Mouse (Mus musculus): ENCODE measurements around the gene Duxbl1. TPM values are rescaled to one million over a fixed set of nuclear protein-coding genes. Genes with fewer than 3 reads are reported as not detected.
"Not testable (repeated sequence)": the region's sequence is repeated elsewhere in the genome, so short reads cannot be mapped to it uniquely, and the experiment has no call there.

The Duxbl1 gene
- 1.7 and 2.4 TPM in 2 replicates for polyA plus RNA-seq (2012; rRNA removed)

DNA sequence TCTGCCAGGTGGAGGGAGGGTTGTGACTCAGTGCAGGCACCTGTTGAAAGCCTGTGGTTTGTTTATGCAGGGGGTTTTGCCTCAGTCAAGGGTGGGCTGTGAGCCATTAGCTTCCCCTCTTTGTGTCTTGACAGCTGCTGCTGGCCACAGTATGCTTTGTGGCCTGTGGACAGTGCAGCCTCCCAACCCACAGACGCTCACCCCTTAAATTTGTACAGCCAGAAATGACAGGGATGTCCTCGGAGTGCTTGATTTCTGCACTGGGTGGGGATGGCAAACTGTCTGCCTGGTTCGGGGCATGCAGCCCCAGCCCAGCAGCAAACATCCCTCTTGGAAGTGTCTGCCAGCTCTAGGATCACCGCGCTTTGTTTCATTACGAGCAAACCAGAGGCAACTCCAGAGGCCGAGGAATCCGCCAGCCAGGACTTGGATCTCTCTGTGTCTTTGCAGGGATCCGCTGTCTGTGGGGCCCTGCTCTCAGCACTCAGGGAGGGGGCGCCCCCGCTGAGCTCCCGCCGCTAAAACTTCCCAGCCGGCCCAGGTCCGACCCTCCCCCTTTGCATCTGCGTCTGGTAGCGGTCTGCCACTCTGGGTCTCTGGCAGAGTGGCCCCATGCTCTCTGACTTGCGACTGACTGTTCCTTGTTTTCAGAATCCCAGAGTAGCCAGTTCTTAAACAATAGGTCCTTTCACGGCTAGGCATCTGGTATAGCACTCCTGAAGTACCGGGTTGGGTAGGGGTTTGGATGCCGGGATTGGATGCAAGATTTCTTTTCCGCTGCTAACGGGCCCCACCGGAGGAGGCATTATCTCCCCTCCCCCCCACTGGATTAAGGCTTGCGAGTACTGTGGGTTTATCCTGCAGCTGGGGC is at the start of gene Duxbl1:
Duxbl1 (plus strand) TSS at position 207 of the 871 bp plus-strand sequence.
- DNase-seq (ENCODE audit: low spot score) = not testable (repeated sequence)

GRCm38 (mm10) chr14:25936867-25937630 is 41.3 kb upstream of the Duxbl1 start:
- not testable (repeated sequence) for DNase-seq (ENCODE audit: low spot score)

GRCm38 (mm10) chr14:25938004-25938403 is 40.4 kb upstream of the Duxbl1 start, which contains the start of gene Cphx1:
TSS of gene Cphx1 (plus strand) at chr14:25938304.
- DNase-seq (ENCODE audit: low spot score) = not testable (repeated sequence)

DNA sequence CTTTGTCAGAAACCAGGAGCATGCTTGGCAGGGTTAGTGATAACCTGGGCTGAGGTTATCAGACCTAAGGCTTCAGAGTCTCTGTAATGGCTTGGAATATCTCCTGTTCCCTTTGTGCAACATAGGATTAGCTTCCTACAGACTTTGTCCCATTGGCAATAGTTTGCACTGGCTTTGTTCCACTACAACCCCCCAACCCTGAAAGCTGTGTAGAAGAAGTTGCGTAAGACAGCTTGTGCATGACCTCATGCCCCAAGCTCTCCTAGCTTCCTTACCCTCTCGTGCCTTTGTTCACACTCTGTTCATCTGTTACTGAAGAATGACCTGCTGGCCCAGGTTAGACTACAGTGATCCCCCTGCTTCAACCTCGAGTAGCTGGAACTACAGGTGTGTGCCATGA is 20.5 kb upstream of the Duxbl1 start:
- DNase-seq (ENCODE audit: low spot score) = not testable (repeated sequence)

- DNase-seq (ENCODE audit: low spot score) = not testable (repeated sequence)
Observed at GRCm38 (mm10) chr14:25979242-25979941, 1.0 kb downstream of the Duxbl1 start.

DNA sequence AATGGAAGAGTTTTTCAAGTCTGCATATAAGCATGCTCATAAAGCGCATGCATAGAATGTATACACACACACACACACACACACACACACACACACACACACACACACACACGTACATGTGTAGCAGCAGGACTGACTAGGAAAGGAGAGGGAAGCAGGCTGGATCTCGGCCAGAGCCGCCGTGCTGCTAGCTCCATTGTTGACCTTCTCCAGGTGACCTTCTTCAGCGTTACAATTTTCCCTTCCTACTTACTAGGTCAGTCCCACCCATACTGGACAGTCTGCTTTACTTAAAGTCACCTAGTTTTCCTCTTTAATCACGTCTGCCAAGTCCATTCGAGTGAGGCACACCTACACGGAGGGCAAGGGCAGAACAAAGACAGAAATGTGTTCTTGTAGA is 3.5 kb downstream of the Duxbl1 start:
- DNase-seq (ENCODE audit: low spot score) = not testable (repeated sequence)

DNA sequence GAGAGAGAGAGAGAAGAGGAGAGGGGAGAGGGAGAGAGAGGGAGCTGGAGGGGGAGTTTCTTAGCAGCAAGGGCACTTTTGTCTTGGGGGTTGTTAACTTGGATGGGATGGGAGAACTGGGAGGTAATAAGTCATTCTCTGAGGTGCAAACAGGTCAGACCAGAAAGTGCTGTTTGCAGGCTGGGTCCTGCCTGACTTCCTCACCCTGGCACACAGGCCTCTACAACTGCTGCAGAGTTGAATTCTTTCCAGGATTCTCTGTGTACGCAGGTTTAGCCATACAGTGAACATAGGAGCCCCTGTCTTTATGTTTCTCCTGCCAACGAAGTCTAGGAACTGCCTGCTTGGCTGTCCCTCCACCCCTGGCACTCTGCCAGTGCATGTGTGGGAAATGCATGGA is 29.1 kb downstream of the Duxbl1 start:
- not testable (repeated sequence) for DNase-seq (ENCODE audit: low spot score)

DNA sequence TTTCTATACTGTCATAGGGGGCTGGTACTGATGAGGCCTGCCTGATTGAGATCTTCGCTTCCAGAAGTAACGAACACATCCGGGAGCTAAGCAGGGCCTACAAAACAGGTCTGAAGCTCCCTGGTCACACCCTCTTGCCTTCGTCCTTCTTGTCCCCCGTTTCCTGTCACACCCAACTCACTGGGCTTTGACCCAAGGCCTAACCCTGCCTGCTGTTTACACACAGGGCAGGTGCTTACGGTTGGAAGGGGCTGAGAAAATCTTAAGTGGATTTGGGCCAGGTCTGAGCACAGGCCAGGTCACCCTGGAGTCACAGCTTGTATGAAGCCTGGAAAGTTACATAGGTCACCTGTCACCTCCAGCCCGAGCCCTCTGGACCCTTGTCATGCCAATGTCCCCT is 38.0 kb downstream of the Duxbl1 start:
- not testable (repeated sequence) for DNase-seq (ENCODE audit: low spot score)

GRCm38 (mm10) chr14:26021555-26021954 is 43.2 kb downstream of the Duxbl1 start:
- not testable (repeated sequence) for DNase-seq (ENCODE audit: low spot score)

GRCm38 (mm10) chr14:26022831-26023230 is 44.5 kb downstream of the Duxbl1 start:
- DNase-seq (ENCODE audit: low spot score) = not testable (repeated sequence)

DNA sequence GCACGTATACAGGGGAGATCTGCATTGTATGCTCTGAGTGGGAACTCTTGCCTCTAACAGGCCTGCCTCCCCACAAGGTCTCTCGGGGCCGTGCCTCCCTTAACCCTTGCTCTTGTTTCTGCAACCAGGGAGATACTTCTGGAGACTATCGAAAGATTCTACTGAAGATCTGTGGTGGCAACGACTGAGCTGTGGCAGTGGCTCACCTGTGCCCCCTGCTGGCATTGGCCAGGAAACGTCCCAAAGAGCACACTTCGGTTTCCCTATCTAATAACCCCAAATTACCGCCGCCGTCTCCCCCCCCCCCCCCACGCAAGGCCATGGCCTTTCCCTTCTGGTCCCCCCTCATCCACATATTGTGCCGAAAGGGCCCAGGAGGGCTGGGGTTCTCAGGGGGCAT is 47.3 kb downstream of the Duxbl1 start:
- DNase-seq (ENCODE audit: low spot score) = not testable (repeated sequence)

DNA sequence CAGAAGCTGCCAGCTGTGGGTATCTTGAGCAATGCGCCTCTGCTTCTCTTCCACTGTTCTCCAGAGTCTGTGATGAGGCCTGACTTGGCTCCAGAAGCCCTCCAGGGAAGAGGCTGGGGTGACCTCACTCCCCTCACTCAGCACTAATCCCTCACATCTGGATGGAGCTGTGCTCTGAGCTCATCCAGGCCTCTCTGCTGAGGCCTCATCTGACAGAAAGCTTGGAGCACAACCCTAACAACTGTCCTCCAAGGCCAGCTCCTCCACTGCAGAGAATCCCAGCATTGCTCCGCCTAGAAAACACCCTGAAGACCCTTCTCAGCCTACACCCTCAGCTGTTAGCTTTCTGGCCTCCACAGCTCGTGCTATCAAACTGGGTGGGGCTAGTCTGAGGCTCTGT is 56.0 kb downstream of the Duxbl1 start:
- not testable (repeated sequence) for DNase-seq (ENCODE audit: low spot score)

DNA sequence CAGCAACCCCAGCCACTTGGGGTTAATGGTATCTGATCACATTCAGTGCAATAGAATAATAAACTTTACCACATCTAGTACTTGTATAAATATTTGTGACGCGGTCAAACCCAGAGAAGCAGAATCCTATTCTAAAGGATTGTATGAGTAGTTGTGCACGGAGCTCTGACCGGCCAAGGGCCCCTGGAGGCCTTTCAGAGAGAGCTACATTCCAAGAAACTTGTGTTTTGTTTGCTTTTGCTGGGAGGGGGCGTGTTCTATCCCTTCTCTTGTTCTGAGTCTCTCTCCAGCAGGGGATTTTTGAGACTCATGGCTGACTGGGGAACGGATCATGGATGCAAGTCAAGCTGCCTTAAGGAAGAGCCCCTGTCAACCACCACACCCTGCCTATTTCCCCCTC is 57.1 kb downstream of the Duxbl1 start:
- DNase-seq (ENCODE audit: low spot score) = not testable (repeated sequence)

Other genes starting within 250 kb of the Duxbl1 start
- gene Zcchc24, start 209.5 kb upstream of the Duxbl1 start, polyA plus RNA-seq (2012; rRNA removed) = 62.1 and 79.7 TPM in 2 replicates
- gene Anxa11, start 136.4 kb upstream of the Duxbl1 start, polyA plus RNA-seq (2012; rRNA removed) = 65.5 and 84.4 TPM in 2 replicates
- gene Plac9a, start 75.5 kb upstream of the Duxbl1 start, polyA plus RNA-seq (2012; rRNA removed) = 6.9 and 8.5 TPM in 2 replicates
- gene Tmem254a, start 50.9 kb upstream of the Duxbl1 start, polyA plus RNA-seq (2012; rRNA removed) = 3.4 and 5.7 TPM in 2 replicates
- not detected in 2 replicates for gene Cphx1, start 40.3 kb upstream of the Duxbl1 start, polyA plus RNA-seq (2012; rRNA removed)
- gene Gm9780, start 64.1 kb downstream of the Duxbl1 start, polyA plus RNA-seq (2012; rRNA removed) = 165 and 279 TPM in 2 replicates
- gene Tmem254c, start 88.8 kb downstream of the Duxbl1 start, polyA plus RNA-seq (2012; rRNA removed) = 16.9 and 24.6 TPM in 2 replicates
- gene Cphx2, start 102.9 kb downstream of the Duxbl1 start, polyA plus RNA-seq (2012; rRNA removed) = not detected in 2 replicates
- not detected in 2 replicates for gene Cphx3, start 103.7 kb downstream of the Duxbl1 start, polyA plus RNA-seq (2012; rRNA removed)
- gene Duxbl2, start 139.8 kb downstream of the Duxbl1 start, polyA plus RNA-seq (2012; rRNA removed) = 0.25 TPM in 1 of 2 replicates, not detected in the other
- 92.7 and 96.0 TPM in 2 replicates for gene Plac9b, start 203.9 kb downstream of the Duxbl1 start, polyA plus RNA-seq (2012; rRNA removed)
- gene Tmem254b, start 228.5 kb downstream of the Duxbl1 start, polyA plus RNA-seq (2012; rRNA removed) = 31.2 and 32.9 TPM in 2 replicates

All from urinary bladder, adult 2 months (tissue).